Mouse (Mus musculus) A20 (cell line): ENCODE results near the gene Pbld1.

Experiments
- DNase-seq: peaks from one replicate; pipeline ENCODE4 v3.0.0-alpha.2; 2011; ENCODE audit warnings: low read depth, low spot score

The Pbld1 gene

DNA sequence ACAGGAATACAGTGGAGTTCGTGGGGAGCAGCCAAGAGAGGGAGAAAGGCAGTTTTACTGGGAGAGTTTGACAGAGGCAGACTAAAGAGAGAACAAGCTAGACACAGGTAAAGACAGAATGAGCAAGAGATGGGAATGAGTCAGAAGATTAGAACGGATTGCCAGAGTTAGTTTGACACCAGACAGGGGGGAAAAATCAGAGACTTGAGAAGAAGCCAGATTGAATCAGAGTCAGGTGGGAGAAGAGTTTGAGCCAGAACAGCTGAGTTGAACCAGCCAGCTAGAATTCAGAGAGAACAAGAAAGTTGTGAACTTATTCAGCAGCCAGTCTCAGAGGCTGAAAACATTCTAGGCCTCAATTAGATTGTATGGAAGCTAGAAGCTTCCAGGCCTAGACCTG, at the start of gene Pbld1:
Gene Pbld1, plus strand, starts transcription at position 301 of the 400 bp plus-strand sequence.
- DNase-seq, result no peak

DNA sequence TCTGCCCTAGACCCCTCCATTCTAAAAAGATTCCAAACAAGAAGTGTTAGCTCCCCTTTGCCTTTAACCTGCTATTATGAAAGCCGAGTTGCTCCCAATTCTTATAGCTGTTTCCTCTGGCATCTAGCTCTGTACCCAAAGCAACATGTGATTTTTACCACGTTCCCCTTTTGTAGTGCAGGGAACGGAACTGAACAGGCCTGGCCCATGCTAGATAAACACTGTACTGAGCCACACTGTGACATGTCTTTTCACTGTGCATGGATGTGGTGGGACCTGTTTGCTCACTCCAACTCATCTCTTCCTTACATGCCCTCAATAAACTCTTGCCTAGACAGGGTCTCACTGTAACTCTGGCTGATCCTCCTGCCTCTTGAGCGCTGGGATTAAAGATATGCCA, 49.7 kb upstream of the Pbld1 start:
- no peak for DNase-seq

GRCm38 (mm10) chr10:63011556-63011955, 48.4 kb upstream of the Pbld1 start:
- DNase-seq, result no peak

GRCm38 (mm10) chr10:63013476-63013875, 46.5 kb upstream of the Pbld1 start:
- no peak for DNase-seq

- DNase-seq, result no peak
Measured at GRCm38 (mm10) chr10:63014168-63014567, 45.8 kb upstream of the Pbld1 start.

DNA sequence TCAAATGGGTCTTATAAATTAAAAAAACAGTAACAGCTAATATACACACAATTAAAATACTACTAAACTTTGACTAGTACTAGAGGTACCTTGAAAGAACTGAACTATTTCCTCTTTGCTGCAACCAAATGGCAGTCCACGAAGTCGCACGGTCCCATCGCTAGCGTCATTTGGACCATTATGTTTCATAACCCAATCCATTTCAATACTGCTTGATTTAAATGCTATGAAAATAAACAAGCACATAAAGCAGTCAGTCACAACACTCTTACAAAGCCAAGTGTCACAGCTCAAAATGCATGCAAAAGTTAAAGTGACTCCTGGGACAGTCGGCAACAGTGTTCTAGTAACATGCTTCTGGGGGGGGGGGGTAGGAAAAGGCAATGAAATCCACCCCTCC, 40.7 kb upstream of the Pbld1 start:
- DNase-seq, result no peak

DNA sequence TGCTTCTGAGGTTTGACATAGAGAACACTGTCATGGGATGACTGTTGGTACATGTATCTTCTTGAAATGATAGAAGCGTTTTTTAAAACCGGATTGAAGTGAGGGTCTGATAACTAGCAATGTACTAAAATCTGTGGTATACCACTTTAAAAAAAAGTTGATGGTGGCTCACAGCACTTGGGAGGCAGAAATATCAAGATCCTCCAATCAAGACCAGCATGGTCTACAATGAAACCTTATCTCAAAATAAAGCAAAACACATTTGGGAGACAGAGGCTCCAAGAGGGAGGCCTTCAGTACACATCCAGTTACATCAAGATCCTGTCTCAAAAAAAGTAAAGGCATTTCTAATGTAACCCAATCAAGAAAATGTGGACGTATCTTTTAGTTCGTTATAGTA, 38.3 kb upstream of the Pbld1 start:
- DNase-seq, result peak; percentile 49

DNA sequence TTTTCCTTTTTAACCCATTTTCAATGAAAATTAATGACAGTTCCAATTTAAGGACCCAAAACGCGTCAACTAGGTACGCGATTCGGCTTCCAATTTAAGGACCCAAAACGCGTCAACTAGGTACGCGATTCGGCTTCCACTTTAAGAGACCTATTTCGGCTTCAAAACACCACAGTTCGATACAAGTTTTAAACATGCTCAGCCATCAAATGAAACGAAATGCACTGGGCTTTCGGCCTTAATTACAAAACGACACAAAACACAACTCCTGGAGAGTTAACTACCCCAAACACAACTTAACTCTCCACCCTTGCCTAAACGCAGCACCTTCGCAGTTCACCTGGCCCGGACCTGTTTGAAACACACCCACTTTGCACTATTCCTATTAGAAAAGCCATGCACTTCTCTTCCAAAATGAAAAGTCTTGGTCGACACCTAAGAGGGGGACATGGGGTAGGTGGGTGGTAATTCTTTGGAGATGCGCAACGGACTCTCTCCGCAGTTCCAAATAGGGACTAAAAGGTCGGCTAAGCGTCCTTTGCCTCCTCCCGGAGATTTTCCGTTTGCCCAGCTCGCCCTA, 37.3 kb upstream of the Pbld1 start:
- DNase-seq, result peak; percentile 66

- DNase-seq, result no peak
Measured at GRCm38 (mm10) chr10:63023121-63023748, 36.7 kb upstream of the Pbld1 start.

DNA sequence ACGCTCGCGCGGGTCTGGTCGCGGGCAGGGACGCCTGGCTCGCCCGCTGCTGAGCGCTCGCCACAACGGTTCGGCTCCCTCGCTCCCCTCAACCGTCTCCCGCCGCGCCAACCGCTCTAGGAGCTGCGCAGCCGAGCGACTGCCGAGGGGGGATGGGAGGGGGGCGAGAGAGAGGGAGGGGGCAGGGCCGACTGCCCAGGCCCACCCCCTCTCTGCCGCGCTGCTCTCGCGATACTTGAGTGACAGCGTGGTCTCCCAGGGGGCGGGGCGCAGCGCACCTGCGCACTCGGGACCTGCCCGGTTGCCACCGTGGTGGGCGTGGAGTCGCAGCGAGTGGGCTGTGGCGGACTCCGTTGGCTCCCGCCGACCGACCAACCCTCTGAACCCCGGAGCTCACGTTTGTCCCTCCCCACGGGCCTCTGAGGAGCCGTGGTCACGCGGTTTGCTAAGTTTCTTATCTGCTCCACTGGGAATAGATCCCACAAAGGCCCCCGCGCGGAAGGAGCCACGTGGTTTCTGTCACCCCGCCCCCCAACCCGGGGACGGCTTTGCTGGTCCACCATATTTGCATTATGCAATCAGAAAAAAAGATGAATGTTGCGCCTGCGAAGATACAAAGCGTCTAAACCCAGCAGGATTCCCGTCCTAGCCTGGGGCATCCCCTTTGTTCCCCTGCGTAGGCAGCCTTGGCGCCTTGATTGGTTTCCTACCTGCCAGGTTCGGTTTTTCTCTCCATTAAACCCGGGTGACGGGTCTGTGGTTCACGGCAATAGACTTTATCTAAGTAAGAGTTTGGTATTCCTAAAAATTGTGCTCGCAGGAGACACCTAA, 36.0 kb upstream of the Pbld1 start, which contains the start of the genes Hnrnph3 and Pbld2:
Gene Hnrnph3, minus strand, starts transcription at position 469 of the 831 bp plus-strand sequence.
Gene Pbld2, plus strand, starts transcription at position 567 of the 831 bp plus-strand sequence.
- DNase-seq, result peak; percentile 99

GRCm38 (mm10) chr10:63024580-63024910, 35.4 kb upstream of the Pbld1 start:
- no peak for DNase-seq

- peak; percentile 66 for DNase-seq
Measured at GRCm38 (mm10) chr10:63025016-63025415, 34.9 kb upstream of the Pbld1 start.

GRCm38 (mm10) chr10:63025491-63026011, 34.4 kb upstream of the Pbld1 start:
- DNase-seq, result no peak

DNA sequence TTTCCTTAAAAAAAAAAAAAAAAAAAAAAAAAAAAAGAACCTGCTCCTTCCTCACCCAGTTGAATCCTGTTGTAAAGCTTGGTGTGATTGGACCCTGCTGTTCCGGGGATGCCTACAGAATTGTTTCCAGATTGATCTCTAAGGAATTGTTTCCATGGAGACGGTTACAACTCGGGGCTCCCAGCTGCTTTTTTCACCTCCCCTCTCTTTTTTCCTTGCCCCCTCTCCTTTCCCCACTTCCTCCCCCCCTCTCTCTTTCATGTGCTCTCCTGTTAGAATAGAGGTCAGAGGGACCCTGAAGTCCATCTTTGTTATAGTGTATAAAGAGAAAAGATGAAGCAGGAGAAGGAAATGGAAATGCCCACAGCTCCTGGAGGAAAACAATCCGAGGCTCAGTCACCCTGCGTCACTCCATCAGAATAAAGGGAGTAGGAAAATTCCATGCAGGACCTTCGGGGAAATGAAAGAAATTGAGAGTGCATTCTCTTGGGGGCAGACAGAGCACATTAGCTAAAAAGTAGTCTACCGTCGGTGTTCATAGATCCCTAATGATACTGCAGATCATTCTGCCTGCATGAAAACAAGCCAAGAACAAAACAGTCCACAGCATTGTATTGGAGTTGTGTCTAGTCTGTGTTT, 33.7 kb upstream of the Pbld1 start:
- no peak for DNase-seq

- no peak for DNase-seq
Measured at GRCm38 (mm10) chr10:63026795-63027160, 33.2 kb upstream of the Pbld1 start.

GRCm38 (mm10) chr10:63027376-63028161, 32.4 kb upstream of the Pbld1 start:
- no peak for DNase-seq

DNA sequence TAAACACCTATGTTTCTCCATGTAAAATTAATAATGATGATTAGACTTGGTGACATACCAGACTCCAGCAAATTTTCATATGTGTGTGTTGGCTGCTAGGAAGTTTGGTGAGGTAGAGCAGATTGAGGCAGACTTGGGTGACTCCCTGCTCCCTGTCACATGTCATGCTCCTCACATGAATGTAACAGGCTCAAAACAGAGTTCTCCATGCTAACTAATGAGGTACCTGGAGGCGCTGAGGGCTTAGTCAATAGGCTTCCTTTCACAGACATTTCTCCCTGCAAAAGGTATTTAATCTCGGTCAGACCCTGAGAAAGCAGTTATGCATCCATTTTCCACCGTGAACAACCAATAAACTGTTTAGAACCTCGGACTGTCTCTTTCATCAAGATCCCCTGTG, 31.6 kb upstream of the Pbld1 start:
- DNase-seq, result no peak

DNA sequence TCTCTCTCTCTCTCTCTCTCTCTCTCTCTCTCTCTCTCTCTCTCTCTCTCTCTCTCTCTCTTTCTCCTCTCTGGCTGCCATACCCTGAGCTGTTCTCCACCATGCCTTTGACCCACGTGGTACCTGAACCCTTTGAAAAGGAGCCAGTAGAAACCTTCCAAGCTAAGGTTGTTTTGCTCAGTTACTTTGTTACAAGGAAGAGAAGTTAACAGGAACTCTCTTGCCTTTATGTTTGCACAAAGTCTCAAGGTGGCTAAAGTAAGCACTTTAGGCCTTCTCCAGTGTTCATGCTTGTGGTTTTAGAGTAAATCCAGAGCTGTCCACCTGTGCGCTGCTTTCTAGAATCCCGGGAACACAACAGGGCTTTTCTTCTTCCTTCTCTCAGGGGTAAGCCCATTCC, 27.7 kb upstream of the Pbld1 start:
- no peak for DNase-seq

DNA sequence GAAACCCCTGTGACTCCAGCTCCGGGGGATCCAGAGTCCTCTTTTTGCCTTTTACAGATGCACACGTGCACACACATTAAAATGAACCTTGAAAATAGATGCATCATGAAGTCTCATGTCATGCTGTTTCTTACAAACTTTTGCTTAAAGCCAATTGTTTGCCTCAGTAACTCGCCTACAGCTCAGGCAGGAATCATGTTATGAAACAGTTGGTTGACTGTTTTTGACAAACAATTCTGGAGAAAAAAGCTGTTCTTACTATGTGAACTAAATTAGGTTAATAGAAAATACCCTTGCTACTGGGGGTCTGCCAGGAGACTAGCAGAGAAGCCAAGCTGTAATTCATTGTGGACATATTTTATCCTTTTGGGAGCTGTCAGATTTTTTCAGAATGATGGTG, 27.0 kb upstream of the Pbld1 start:
- DNase-seq, result no peak

DNA sequence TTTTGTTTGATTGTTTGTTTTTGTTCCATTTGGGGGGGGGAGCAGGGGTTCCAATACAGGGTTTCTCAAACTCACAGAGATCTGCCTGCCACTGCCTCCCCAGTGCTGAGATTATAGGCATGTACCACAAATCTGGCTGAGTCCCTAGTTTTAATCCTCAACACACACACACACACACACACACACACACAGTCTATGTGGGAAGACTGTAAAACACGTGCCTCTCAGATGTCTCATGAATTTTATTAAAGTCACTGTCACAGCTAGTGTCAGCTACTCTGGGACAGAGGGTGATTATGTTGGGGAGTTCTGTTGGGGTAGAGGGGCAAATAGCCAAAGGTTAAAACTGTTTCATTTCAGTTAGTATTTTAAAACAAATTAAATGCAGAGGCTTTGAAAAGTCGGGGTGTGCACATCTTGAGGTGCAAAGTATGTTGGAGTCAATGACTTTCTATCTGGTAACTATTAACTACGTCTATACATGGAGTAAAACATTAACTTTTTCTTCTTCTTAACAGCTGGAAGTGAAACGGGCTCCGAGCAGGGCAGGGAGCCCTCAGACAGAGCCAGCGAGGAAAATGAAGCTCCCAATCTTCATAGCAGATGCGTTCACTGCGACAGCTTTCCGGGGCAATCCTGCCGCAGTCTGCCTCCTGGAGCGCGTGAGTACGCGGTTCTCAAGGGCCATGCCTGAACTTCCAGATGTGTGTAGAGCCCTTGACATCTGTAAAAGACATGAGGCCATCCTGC, 21.2 kb upstream of the Pbld1 start:
- DNase-seq, result no peak
